Mouse (Mus musculus): Measurements from ENCODE around the gene N4bp2l1. TPM values are rescaled to one million over a fixed set of nuclear protein-coding genes. Genes with fewer than 3 reads are reported as not detected.
"Not testable (repeated sequence)": the region's sequence is repeated elsewhere in the genome, so short reads cannot be mapped to it uniquely, and the experiment has no call there.

N4bp2l1 gene
- 13.3 and 14.5 TPM in 2 replicates for polyA plus RNA-seq (2015; fragmentation: Nextera tagmentation; extraction: Ambion mirVana)

DNA sequence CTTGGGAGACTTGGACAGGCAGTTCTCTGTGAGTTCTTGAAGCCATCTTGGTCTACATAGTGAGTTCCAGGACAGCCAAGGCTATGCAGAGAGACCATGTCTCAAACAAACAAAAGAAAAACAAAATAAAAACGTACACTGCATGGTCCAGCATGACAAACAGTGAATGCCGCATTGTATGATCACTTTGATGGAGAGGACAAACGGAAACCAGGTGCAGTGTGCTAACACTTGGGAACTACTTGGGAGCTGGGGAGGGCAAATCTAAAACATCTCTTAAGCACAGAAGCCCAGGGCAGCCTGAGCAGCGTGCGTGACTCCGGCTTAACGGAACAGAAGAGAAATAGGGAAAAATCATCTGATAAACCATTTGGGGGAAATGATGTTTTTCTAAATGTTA, at the start of gene N4bp2l1:
TSS of gene N4bp2l1 (minus strand) at position 101 of the 400 bp plus-strand sequence.
- H3K9me3 ChIP-seq (replicated peaks) = no peaks in the 10 kb centered on the region
- H3K9ac ChIP-seq = no peak within 1 kb of the TSS
- H3K4me1 ChIP-seq (replicated peaks) = peaks cover 70% of the 10 kb centered on the region
- WGBS (ENCODE audit: insufficient replicate concordance) = 83% methylated on average over 7 of the region's 7 CpGs
- H3K27me3 ChIP-seq = no peaks in the 10 kb centered on the region
- H3K4me2 ChIP-seq = peak within 1 kb of the TSS; percentile 50; the same call in 1 of the 2 replicates
- H3K36me3 ChIP-seq (replicated peaks) = 0 out of 2 replicates have a peak, but pooled peaks cover under 1% of the 10 kb centered on the region
- no peak within 1 kb of the TSS for H3K4me3 ChIP-seq (replicated peaks)
- H3K27ac ChIP-seq (replicated peaks) = no peak within 1 kb of the TSS; the same call in 1 of the 2 replicates
- ATAC-seq (ENCODE audit: insufficient read depth) = no peak

DNA sequence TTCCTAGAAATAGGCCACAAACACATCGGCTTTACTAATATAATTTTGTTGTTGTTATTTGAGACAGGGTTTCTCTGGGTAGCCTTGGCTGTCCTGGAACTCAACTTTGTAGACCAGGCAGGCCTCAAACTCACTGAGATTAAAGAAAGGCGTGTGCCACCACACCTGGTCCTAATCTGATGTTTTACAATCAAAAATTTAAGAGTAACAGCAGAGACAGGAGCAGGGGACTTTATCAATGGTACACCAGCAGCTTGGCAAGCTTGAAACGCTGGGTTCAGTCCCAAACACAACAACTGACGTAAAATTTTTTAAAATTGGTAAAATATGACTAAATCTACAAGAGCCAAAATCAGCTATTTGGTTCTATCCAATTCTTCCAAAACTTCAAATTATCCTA, 47.9 kb upstream of the N4bp2l1 start:
- Histone ChIP-seq H3K4me3 (replicated peaks) (no peak overlapping the region), H3K4me1 (replicated peaks) (peaks cover 29% of the 10 kb centered on the region), H3K4me2 (peak overlapping the region; percentile 33), H3K9ac (no peak overlapping the region), H3K27ac (replicated peaks) (peak overlapping the region; percentile 82), H3K27me3 (no peaks in the 10 kb centered on the region), H3K36me3 (replicated peaks) (peaks cover 63% of the 10 kb centered on the region), H3K9me3 (replicated peaks) (no peaks in the 10 kb centered on the region)
- 46% methylated on average over 4 of the region's 4 CpGs for WGBS (ENCODE audit: insufficient replicate concordance)
- ATAC-seq (ENCODE audit: insufficient read depth) = peak; percentile 67

- not testable (repeated sequence) for H3K9me3 ChIP-seq (replicated peaks); ATAC-seq (ENCODE audit: insufficient read depth); H3K4me2 ChIP-seq; H3K27ac ChIP-seq (replicated peaks); H3K27me3 ChIP-seq; H3K9ac ChIP-seq; H3K4me3 ChIP-seq (replicated peaks)
- 93% methylated on average over 4 of the region's 4 CpGs for WGBS (ENCODE audit: insufficient replicate concordance)
- H3K36me3 ChIP-seq (replicated peaks) = peaks cover 55% of the 10 kb centered on the region
- H3K4me1 ChIP-seq (replicated peaks) = peaks cover 29% of the 10 kb centered on the region
Measured at GRCm38 (mm10) chr5:150643390-150643789, 46.4 kb upstream of the N4bp2l1 start.

- H3K27me3 ChIP-seq = no peaks in the 10 kb centered on the region
- H3K4me1 ChIP-seq (replicated peaks) = peaks cover 29% of the 10 kb centered on the region
- peak overlapping the region; percentile 16 for H3K4me2 ChIP-seq
- H3K36me3 ChIP-seq (replicated peaks) = peaks cover 60% of the 10 kb centered on the region
- WGBS (ENCODE audit: insufficient replicate concordance) = 22% methylated on average over 3 of the region's 3 CpGs
- peak overlapping the region; percentile 84 for H3K27ac ChIP-seq (replicated peaks)
- ATAC-seq (ENCODE audit: insufficient read depth) = peak; percentile 92
- H3K4me3 ChIP-seq (replicated peaks) = no peak overlapping the region
- no peak overlapping the region for H3K9ac ChIP-seq
- no peaks in the 10 kb centered on the region for H3K9me3 ChIP-seq (replicated peaks)
Measured at GRCm38 (mm10) chr5:150641440-150641839, 44.5 kb upstream of the N4bp2l1 start.

DNA sequence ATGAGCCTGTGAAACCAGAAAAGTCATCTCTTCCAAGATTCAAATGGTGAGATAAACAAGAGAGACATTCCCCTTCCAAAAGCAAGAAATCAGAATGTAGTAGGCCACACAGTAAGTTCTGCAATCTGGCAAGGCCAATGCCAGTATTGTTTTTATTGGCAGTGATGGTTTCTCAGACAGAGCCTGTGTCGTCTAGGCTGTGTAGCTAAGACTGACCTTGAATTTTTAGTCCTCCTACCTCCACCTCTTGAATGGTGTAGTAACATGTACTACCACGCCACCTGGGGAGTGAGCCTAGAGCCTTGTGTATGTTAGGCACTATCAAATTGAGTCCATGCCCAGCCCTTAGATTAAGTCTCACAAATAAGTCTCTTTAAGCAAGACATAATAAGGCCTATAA, 32.7 kb upstream of the N4bp2l1 start:
- 76% methylated on average over 2 of the region's 2 CpGs for WGBS (ENCODE audit: insufficient replicate concordance)
- H3K27me3 ChIP-seq = no peaks in the 10 kb centered on the region
- no peak overlapping the region for H3K4me2 ChIP-seq
- H3K4me3 ChIP-seq (replicated peaks) = no peak overlapping the region
- no peak overlapping the region for H3K27ac ChIP-seq (replicated peaks)
- ATAC-seq (ENCODE audit: insufficient read depth) = no peak
- H3K36me3 ChIP-seq (replicated peaks) = peaks cover 30% of the 10 kb centered on the region
- H3K4me1 ChIP-seq (replicated peaks) = no peaks in the 10 kb centered on the region
- no peak overlapping the region for H3K9ac ChIP-seq
- no peaks in the 10 kb centered on the region for H3K9me3 ChIP-seq (replicated peaks)

GRCm38 (mm10) chr5:150629272-150629671, 32.3 kb upstream of the N4bp2l1 start:
- H3K4me1 ChIP-seq (replicated peaks) = no peaks in the 10 kb centered on the region
- H3K4me2 ChIP-seq = no peak overlapping the region
- H3K27ac ChIP-seq (replicated peaks) = no peak overlapping the region
- H3K27me3 ChIP-seq = no peaks in the 10 kb centered on the region
- H3K9me3 ChIP-seq (replicated peaks) = no peaks in the 10 kb centered on the region
- ATAC-seq (ENCODE audit: insufficient read depth) = no peak
- H3K4me3 ChIP-seq (replicated peaks) = no peak overlapping the region
- H3K36me3 ChIP-seq (replicated peaks) = peaks cover 29% of the 10 kb centered on the region
- WGBS (ENCODE audit: insufficient replicate concordance) = 96% methylated on average over 1 of the region's 1 CpGs
- H3K9ac ChIP-seq = no peak overlapping the region

DNA sequence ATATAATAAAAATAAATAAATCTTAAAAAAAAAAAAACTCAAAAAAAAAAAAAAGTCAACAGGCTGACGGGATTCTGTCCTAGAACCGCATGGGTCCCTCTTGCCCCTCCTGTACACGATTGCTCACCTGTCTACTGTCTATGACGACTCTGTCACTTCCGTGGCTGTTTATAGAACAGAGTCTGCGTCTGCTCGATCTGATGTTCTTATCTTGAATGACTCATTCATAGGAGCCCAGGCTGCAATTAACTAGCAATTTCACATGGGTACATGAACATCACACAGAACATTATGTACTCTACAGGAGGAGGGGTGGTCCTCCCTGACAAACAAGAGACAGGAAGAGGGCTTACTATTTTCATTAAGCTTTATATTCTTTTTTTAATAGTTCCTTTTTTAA, 28.5 kb upstream of the N4bp2l1 start:
- 60% methylated on average over 7 of the region's 7 CpGs for WGBS (ENCODE audit: insufficient replicate concordance)
- Histone ChIP-seq H3K4me1 (replicated peaks) (no peaks in the 10 kb centered on the region), H3K27ac (replicated peaks) (no peak overlapping the region), H3K27me3 (no peaks in the 10 kb centered on the region), H3K4me3 (replicated peaks) (no peak overlapping the region), H3K4me2 (no peak overlapping the region), H3K36me3 (replicated peaks) (peaks cover 15% of the 10 kb centered on the region; the same call in 1 of the 2 replicates), H3K9ac (no peak overlapping the region), H3K9me3 (replicated peaks) (no peaks in the 10 kb centered on the region)
- no peak for ATAC-seq (ENCODE audit: insufficient read depth)

DNA sequence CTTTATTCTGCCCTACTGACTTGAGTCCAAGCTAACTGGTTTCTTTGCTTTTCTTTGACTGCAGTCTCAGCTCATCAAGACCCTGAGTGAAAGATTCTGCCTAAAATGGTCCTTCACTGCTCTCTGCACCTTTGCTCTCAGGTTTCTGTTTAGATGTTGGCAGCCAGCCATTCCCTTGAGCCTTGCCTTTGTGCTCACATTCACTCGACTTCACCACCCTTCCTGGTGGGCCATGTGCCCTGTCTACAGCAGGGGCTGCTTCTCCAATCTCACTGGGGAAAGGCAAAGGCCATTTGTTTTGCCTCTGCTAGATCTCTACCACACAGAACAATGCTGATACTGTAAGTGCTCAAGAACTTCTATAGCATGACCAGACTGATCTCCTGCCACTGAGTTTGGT, 25.8 kb upstream of the N4bp2l1 start:
- H3K4me2 ChIP-seq = no peak overlapping the region
- no peak overlapping the region for H3K4me3 ChIP-seq (replicated peaks)
- H3K36me3 ChIP-seq (replicated peaks) = peaks cover 13% of the 10 kb centered on the region; the same call in 1 of the 2 replicates
- H3K27ac ChIP-seq (replicated peaks) = no peak overlapping the region
- ATAC-seq (ENCODE audit: insufficient read depth) = no peak
- WGBS (ENCODE audit: insufficient replicate concordance) = 41% methylated on average over 1 of the region's 1 CpGs
- H3K4me1 ChIP-seq (replicated peaks) = no peaks in the 10 kb centered on the region
- no peaks in the 10 kb centered on the region for H3K9me3 ChIP-seq (replicated peaks)
- H3K9ac ChIP-seq = no peak overlapping the region
- H3K27me3 ChIP-seq = no peaks in the 10 kb centered on the region

DNA sequence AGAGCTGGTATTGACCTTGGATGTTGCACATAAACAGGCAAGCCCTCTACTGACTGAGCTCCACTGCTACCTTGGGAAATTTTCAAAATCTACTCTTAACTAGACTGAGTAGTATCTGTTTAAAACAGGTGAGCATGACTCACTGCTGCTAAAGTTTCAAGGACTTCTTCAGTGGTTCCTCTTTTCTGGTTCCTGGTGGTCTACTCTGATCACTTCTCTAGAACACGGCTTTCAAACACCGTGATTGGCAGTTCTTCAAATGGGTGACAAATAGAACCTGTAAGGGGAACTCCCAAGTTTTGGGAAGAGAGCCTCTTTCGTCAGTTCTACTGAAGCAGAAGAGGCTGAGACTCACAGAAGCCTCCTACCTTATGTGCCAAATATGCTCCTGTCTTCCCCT, 24.6 kb upstream of the N4bp2l1 start:
- Histone ChIP-seq H3K4me1 (replicated peaks) (no peaks in the 10 kb centered on the region), H3K4me2 (no peak overlapping the region), H3K27me3 (no peaks in the 10 kb centered on the region), H3K36me3 (replicated peaks) (peaks cover 9% of the 10 kb centered on the region; the same call in 1 of the 2 replicates), H3K9me3 (replicated peaks) (no peaks in the 10 kb centered on the region), H3K27ac (replicated peaks) (no peak overlapping the region), H3K4me3 (replicated peaks) (no peak overlapping the region), H3K9ac (no peak overlapping the region)
- 20% methylated on average over 3 of the region's 3 CpGs for WGBS (ENCODE audit: insufficient replicate concordance)
- no peak for ATAC-seq (ENCODE audit: insufficient read depth)

GRCm38 (mm10) chr5:150620588-150621135, 23.7 kb upstream of the N4bp2l1 start:
- Histone ChIP-seq H3K4me2 (no peak overlapping the region), H3K9ac (no peak overlapping the region), H3K9me3 (replicated peaks) (no peaks in the 10 kb centered on the region), H3K27ac (replicated peaks) (no peak overlapping the region), H3K36me3 (replicated peaks) (peaks cover 9% of the 10 kb centered on the region; the same call in 1 of the 2 replicates), H3K4me1 (replicated peaks) (no peaks in the 10 kb centered on the region), H3K27me3 (no peaks in the 10 kb centered on the region), H3K4me3 (replicated peaks) (no peak overlapping the region)
- WGBS (ENCODE audit: insufficient replicate concordance) = 66% methylated on average over 7 of the region's 7 CpGs
- no peak for ATAC-seq (ENCODE audit: insufficient read depth)

DNA sequence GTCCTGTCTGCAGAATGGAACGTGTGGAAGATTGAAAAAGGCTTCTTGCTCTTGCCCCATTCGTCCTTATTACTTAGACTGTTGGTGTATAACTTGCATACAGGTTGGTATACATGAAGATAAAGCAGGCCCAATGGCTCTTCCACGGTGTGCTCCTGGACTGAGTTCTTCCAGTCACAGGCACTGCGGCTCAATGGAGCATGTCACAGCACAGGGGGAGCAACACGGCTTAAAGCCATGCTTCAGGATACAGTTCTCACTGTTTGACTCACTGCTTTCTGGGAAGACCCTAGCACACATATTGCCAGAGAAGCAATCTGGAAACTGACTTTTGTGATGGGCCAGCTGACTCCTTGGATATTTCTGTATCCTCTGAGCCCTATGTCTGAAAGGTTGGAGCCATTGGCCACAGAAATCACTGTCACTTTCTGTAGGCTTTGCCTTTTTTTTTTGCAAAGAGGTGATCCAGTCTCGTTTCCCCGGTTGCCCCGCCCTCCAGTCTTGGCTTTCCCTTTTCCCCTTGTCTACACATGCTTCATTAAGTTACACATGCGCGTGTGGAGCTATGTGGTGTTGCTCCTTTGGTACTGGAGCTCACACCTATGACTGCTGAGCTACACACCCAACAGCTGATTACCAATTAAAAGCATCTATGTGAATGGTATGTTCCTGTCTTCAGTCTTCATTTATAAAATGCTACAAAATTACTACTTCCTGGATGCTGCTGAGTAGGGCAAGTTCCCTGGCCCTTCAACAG, 21.8 kb upstream of the N4bp2l1 start:
- H3K27me3 ChIP-seq = no peaks in the 10 kb centered on the region
- H3K36me3 ChIP-seq (replicated peaks) = no peaks in the 10 kb centered on the region
- no peak overlapping the region for H3K4me3 ChIP-seq (replicated peaks)
- H3K9me3 ChIP-seq (replicated peaks) = no peaks in the 10 kb centered on the region
- H3K4me2 ChIP-seq = no peak overlapping the region
- H3K27ac ChIP-seq (replicated peaks) = no peak overlapping the region
- no peak overlapping the region for H3K9ac ChIP-seq
- no peak for ATAC-seq (ENCODE audit: insufficient read depth)
- no peaks in the 10 kb centered on the region for H3K4me1 ChIP-seq (replicated peaks)
- 87% methylated on average over 10 of the region's 10 CpGs for WGBS (ENCODE audit: insufficient replicate concordance)
